Mouse (Mus musculus) CD4-positive, CD25-positive, alpha-beta regulatory T cell (primary cell): ENCODE data around the gene Zfp811. TPM values are rescaled to one million over a fixed set of nuclear protein-coding genes. Genes with fewer than 3 reads are reported as not detected.

Experiments used
- polyA plus RNA-seq: library from polyadenylated mRNA; unstranded; fragments of 100-300 nt; shearing (Covaris generic); gene quantifications from one replicate; pipeline ENCODE4 v1.2.1, GENCODE M21; 2017

Zfp811 gene
- polyA plus RNA-seq, result 0.23 TPM

DNA sequence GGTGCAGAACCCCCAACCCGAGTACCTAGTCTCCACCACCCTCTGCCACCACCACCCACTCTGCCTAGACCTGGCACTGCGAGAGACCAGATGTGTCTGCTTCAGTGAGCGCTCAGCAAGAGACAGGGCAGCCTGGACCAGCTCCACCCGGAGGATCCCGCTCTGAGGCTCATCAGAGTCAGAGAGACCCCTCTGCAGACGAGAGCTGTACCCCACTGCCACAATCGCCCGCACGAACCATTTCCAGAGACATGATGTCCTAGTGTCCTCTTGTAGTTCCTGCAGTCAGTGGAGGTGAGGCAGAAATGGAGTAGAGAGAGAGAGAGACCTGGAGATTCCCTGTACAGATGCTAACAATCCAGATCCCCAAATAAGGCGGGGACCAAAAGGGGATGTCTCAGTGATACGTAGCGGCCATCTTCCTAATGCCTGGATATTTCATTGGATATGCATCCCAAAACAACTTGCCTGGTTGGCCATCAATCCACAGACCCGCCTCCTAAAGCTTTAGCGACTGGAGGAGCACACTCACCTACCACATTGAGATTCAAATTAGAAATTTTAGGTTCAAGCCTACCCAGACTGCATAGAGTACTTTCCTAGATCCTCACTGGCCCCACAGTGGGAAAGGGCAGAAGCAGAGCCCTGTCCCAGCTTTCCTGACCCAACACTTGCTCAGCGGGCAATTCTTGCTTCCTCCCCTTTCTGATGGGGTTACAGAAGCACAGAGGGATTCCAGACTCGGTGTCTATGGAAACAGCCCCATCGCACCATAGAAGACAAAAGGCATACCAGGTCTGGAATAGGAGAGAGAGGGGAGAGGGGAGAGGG, at the start of gene Zfp811:
Gene Zfp811, minus strand, starts transcription at position 388 of the 831 bp plus-strand sequence.

DNA sequence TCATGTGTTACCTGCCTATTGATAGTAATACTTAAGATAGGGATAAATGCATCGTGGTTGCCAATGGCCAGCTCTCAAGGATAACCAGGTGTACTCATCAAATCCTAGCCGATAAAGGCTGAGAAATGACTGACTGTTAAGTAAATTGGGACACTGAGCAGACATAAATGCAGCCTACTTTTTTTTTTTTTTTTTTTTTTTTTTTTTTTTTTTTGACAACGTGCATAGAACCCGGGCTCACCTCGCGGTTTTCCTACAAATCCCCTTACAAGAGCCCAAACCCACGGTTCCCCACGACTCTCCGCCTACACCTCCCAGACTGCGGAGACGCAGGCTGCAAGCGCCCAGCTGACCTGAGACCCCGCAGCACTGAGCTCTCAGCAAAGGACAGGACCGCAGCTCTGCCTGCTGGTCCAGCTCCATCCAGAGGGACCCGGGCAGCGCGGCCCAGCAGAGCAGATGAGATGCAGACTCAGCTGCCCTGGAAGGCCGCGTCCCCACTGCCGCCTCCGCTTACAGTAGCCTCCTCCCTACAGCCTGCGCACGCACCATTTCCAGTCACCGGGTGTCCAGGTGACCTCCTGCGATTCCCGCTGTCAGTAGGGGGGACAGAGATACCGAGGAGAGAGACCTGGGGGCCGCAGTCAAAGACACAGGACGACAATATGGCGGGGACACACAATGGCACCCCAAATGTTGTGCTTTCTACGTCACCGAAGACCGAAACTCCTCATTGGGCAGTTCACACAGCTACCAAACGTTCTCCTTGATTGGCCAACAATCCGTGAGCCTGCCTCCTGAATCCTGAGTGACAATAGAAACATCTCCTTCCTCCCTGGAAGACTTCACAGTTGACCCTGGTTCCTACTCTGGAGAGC, 20.0 kb upstream of the Zfp811 start, which contains the start of gene Zfp799:
Gene Zfp799, minus strand, starts transcription at position 722 of the 878 bp plus-strand sequence.

DNA sequence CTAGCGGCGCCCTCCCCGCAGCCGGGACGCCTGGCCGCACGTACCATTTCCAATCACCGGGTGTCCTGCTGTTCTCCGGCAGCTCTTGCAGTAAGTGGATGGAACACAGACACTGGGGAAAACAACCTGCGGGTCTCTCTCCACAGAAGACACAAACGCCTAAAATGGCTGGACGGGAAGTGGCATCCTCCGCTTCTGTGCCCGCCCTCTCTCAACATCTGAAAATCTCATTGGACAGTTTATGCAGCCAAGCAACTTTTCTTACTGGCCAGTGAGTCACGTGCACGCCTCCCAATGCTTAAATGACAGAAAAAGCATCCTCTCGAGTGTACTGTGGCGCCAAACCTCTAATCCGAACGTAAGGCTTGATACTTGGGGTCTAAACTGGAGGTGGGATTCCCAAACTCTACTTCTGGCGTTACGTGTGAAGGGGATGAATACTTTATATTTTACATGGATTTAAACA, 21.6 kb downstream of the Zfp811 start, which contains the start of gene Zfp871:
Gene Zfp871, minus strand, starts transcription at position 194 of the 466 bp plus-strand sequence.

Other genes with a start within 250 kb of the Zfp811 start
- 0.13 TPM for gene Cyp4f37, start 188.6 kb downstream of the Zfp811 start, polyA plus RNA-seq
- not detected for gene Cyp4f40, start 151.0 kb downstream of the Zfp811 start, polyA plus RNA-seq
- not detected for gene Cyp4f15, start 124.3 kb downstream of the Zfp811 start, polyA plus RNA-seq
- gene Zfp871, start 21.6 kb downstream of the Zfp811 start, polyA plus RNA-seq, result 27.0 TPM
- gene Zfp799, start 20.3 kb upstream of the Zfp811 start, polyA plus RNA-seq, result 11.0 TPM
- 10.9 TPM for gene Zfp870, start 81.7 kb upstream of the Zfp811 start, polyA plus RNA-seq
- not detected for gene Cyp4f14, start 107.4 kb upstream of the Zfp811 start, polyA plus RNA-seq
- gene Cyp4f13, start 137.5 kb upstream of the Zfp811 start, polyA plus RNA-seq, result 56.5 TPM
- 20.5 TPM for gene Zfp472, start 155.9 kb upstream of the Zfp811 start, polyA plus RNA-seq
- 16.9 TPM for gene Zfp952, start 183.2 kb upstream of the Zfp811 start, polyA plus RNA-seq
- 9.1 TPM for gene Zfp763, start 223.5 kb upstream of the Zfp811 start, polyA plus RNA-seq